Mouse (Mus musculus): ENCODE measurements around the gene Dpf1.

DNA sequence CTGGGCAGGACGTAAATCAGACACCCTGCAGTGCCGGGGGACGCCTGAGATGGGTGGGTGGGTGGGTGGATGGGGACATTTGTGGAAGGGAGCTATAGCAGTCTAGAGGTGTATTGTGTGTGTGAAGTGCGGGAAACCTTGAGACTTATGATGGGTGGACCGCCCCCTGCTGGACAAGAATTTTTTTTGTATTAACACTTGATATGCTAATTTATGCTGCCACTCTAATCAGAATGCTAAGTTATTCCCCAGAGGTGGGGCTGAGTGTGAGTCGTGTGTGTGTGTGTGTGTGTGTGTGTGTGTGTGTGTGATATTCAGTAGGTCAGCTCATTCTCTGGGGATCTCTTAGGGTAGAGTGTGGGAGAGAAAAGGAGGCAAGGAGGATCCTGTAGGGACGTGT, 2.9 kb downstream of the Dpf1 start:
- peak; percentile 16; the same call in 1 of the 2 replicates for TF ChIP-seq CTCF (IDR thresholded peaks at IDR 0.05; ENCODE audit: extremely low read depth, insufficient read length, insufficient replicate concordance, low read depth, low read length)
- no peak for TF ChIP-seq POLR2A (IDR thresholded peaks at IDR 0.05; ENCODE audit: low read depth, low read length)
